8 mouse cellular contexts compared by ENCODE assay signal in the genomic region with DNA sequence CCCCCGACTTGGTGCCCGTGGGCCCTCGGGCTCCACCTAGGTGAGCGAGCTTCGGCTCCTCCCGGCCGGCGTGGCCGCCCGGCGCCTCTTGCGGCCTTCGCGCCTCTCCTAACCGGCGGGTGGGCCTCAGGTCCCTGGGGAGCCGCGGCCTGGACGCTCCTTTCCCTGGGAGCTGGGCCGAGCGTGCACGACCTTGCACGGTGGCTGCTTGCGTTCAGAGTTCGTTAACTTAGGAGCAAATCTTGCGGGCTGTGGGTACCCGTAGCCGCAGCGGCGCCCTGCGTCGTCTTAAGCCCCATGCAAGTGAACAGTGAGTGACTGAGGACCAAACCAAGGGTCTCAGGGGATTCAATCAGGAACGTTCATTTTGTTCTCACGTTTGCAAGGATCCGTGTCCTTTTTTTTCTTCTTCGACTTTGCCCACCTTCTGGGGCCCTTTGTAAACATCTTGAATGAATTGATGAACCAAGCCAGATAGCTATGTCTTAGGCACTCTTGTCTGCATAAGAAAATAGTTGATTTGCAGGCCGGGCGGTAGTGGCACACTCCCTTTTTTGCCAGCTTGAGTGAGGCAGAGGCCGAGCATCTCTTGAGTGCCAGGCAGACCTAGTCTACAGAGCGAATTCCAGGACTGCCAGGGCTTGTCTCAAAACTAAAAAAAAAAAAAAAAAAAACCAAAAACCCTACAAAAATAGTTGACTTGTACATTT. TPM values are rescaled to one million over a fixed set of nuclear protein-coding genes. Genes with fewer than 3 reads are reported as not detected.
DNase-seq lines count a peak whose midpoint lies in the region; ATAC-seq lines count a peak whose summit lies in the region.

No protein-coding gene starts in this region.

- H3K36me3 ChIP-seq in embryonic facial prominence, embryonic 15.5 days, result peaks cover 18% of the 10 kb centered on the region
- H3K36me3 ChIP-seq in intestine, embryonic 16.5 days (ENCODE audit: control insufficient read depth, insufficient read depth, low read length), result no peaks in the 10 kb centered on the region
- H3K36me3 ChIP-seq in midbrain, embryonic 15.5 days (replicated peaks), result peaks cover 5% of the 10 kb centered on the region; the same call in 1 of the 2 replicates

- peak overlapping the region; percentile 94 for H3K4me3 ChIP-seq in embryonic facial prominence, embryonic 15.5 days (replicated peaks)
- H3K4me3 ChIP-seq in intestine, embryonic 16.5 days (ENCODE audit: low read length), result peak overlapping the region; percentile 78
- peak overlapping the region; percentile 79 for H3K4me3 ChIP-seq in midbrain, embryonic 15.5 days

- peak; percentile 48; the same call in 1 of the 2 replicates for ATAC-seq in embryonic facial prominence, embryonic 15.5 days (ENCODE audit: insufficient number of reproducible peaks, low FRiP score, low TSS enrichment, low read depth)
- peak; percentile 83 for ATAC-seq in intestine, embryonic 16.5 days
- peak; percentile 73 for ATAC-seq in midbrain, embryonic 15.5 days (replicated peaks)

- H3K27ac ChIP-seq in embryonic facial prominence, embryonic 15.5 days (replicated peaks), result peak overlapping the region; percentile 90
- H3K27ac ChIP-seq in intestine, embryonic 16.5 days (ENCODE audit: low read length), result peak overlapping the region; percentile 64
- H3K27ac ChIP-seq in midbrain, embryonic 15.5 days, result peak overlapping the region; percentile 51

- H3K9ac ChIP-seq in embryonic facial prominence, embryonic 15.5 days, result peak overlapping the region; percentile 80
- peak overlapping the region; percentile 85 for H3K9ac ChIP-seq in intestine, embryonic 16.5 days (ENCODE audit: low read depth, low read length)
- H3K9ac ChIP-seq in midbrain, embryonic 15.5 days, result peak overlapping the region; percentile 52

- WGBS in embryonic facial prominence, embryonic 15.5 days, result 0% methylated on average over 37 of the region's 40 CpGs
- WGBS in intestine, embryonic 16.5 days, result under 1% methylated on average over 38 of the region's 40 CpGs
- WGBS in midbrain, embryonic 15.5 days, result under 1% methylated on average over 36 of the region's 40 CpGs

- H3K4me2 ChIP-seq in embryonic facial prominence, embryonic 15.5 days (replicated peaks), result peak overlapping the region; percentile 75
- peak overlapping the region; percentile 68 for H3K4me2 ChIP-seq in intestine, embryonic 16.5 days (ENCODE audit: low read depth, low read length)
- H3K4me2 ChIP-seq in midbrain, embryonic 15.5 days, result peak overlapping the region; percentile 86

- H3K27me3 ChIP-seq in embryonic facial prominence, embryonic 15.5 days, result no peaks in the 10 kb centered on the region
- H3K27me3 ChIP-seq in intestine, embryonic 16.5 days (replicated peaks; ENCODE audit: control insufficient read depth, insufficient read depth, low read length), result no peaks in the 10 kb centered on the region
- H3K27me3 ChIP-seq in midbrain, embryonic 15.5 days (replicated peaks), result no peaks in the 10 kb centered on the region

- peak; percentile 68 for DNase-seq in embryo, embryonic 10 days (ENCODE audit: low spot score)
- no peak for DNase-seq in embryo, embryonic 9.5 days (ENCODE audit: extremely low spot score)
- peak; percentile 60 for DNase-seq in retina, embryonic 14.5 days (ENCODE audit: low spot score)
- no peak for DNase-seq in retina, postnatal 1 day
- no peak for DNase-seq in layer of hippocampus, adult 9-11 months

- H3K9me3 ChIP-seq in embryonic facial prominence, embryonic 15.5 days (replicated peaks), result no peaks in the 10 kb centered on the region
- no peaks in the 10 kb centered on the region for H3K9me3 ChIP-seq in intestine, embryonic 16.5 days (ENCODE audit: control insufficient read depth, low read length)
- H3K9me3 ChIP-seq in midbrain, embryonic 15.5 days, result no peaks in the 10 kb centered on the region

- H3K4me1 ChIP-seq in embryonic facial prominence, embryonic 15.5 days, result peaks cover 21% of the 10 kb centered on the region
- peaks cover 5% of the 10 kb centered on the region for H3K4me1 ChIP-seq in intestine, embryonic 16.5 days (ENCODE audit: control insufficient read depth, insufficient read depth, low read length)
- H3K4me1 ChIP-seq in midbrain, embryonic 15.5 days, result peaks cover 13% of the 10 kb centered on the region

RNA-seq across cellular contexts. Expression of gene Topbp1, which starts 0.5 kb away (rescaled TPM):
- 52.8 and 55.2 TPM in 2 replicates for polyA plus RNA-seq in embryonic facial prominence, embryonic 15.5 days (2015; fragmentation: Nextera tagmentation; extraction: Ambion mirVana)
- polyA plus RNA-seq in intestine, embryonic 16.5 days (2015; fragmentation: Nextera tagmentation; extraction: Ambion mirVana), result 29.3 and 34.5 TPM in 2 replicates
- 17.8 and 18.9 TPM in 2 replicates for polyA plus RNA-seq in midbrain, embryonic 15.5 days (2015; fragmentation: Nextera tagmentation; extraction: Ambion mirVana)

RNA-seq across cellular contexts. Expression of gene 1300017J02Rik, which starts 0.6 kb away (rescaled TPM):
- polyA plus RNA-seq in embryonic facial prominence, embryonic 15.5 days (2015; fragmentation: Nextera tagmentation; extraction: Ambion mirVana), result 2.4 and 2.9 TPM in 2 replicates
- polyA plus RNA-seq in intestine, embryonic 16.5 days (2015; fragmentation: Nextera tagmentation; extraction: Ambion mirVana), result 1.8 and 2.9 TPM in 2 replicates
- polyA plus RNA-seq in midbrain, embryonic 15.5 days (2015; fragmentation: Nextera tagmentation; extraction: Ambion mirVana), result 0.55 and 1.8 TPM in 2 replicates

Comparison
In these comparisons a context has a peak if more than half of its experiments do, and no peak if none do; other contexts are left out.
1. DNase-seq: peak in embryo, embryonic 10 days (single experiment) and retina, embryonic 14.5 days (single experiment); none in embryo, embryonic 9.5 days (single experiment), retina, postnatal 1 day (single experiment) and layer of hippocampus, adult 9-11 months (single experiment).
2. Peak in every context shown above with its lines, with median percentiles within 50 percentile points of each other: ATAC-seq, H3K27ac ChIP-seq, H3K4me2 ChIP-seq, H3K4me3 ChIP-seq and H3K9ac ChIP-seq.